Mouse (Mus musculus): ENCODE results near the gene Gtf2i. TPM values are rescaled to one million over a fixed set of nuclear protein-coding genes. Genes with fewer than 3 reads are reported as not detected.
"Not testable (repeated sequence)": the region's sequence is repeated elsewhere in the genome, so short reads cannot be mapped to it uniquely, and the experiment has no call there.

Gene Gtf2i
- polyA plus RNA-seq, 1 experiment from 2014 or later = 211 TPM

- H3K27me3 ChIP-seq (ENCODE audit: control insufficient read depth, insufficient read depth, low read length) = no peaks in the 10 kb centered on the region
- 80% methylated on average over 8 of the region's 8 CpGs for whole genome bisulfite sequencing
Measured at GRCm38 (mm10) chr5:134344076-134344475, 29.5 kb upstream of the Gtf2i start.

GRCm38 (mm10) chr5:134343530-134343929 lies 29.0 kb upstream of the Gtf2i start:
- not testable (repeated sequence) for H3K9me3 ChIP-seq (ENCODE audit: control insufficient read depth, low read length); H3K27me3 ChIP-seq (ENCODE audit: control insufficient read depth, insufficient read depth, low read length); ATAC-seq (ENCODE audit: insufficient number of reproducible peaks, low FRiP score, low TSS enrichment, low read depth); H3K4me3 ChIP-seq (ENCODE audit: low read depth, low read length); DNase-seq (ENCODE audit: low spot score); H3K27ac ChIP-seq (replicated peaks; ENCODE audit: low read depth, low read length); H3K9ac ChIP-seq (ENCODE audit: low read length); H3K4me1 ChIP-seq (ENCODE audit: control insufficient read depth, insufficient read depth, low read length); H3K4me2 ChIP-seq (ENCODE audit: low read depth, severe bottlenecking); H3K36me3 ChIP-seq (ENCODE audit: control insufficient read depth, insufficient read depth, low read length)
- WGBS = 93% methylated on average over 3 of the region's 4 CpGs

More at GRCm38 (mm10) chr5:134344076-134344475, 29.5 kb upstream of the Gtf2i start:
- H3K4me2 ChIP-seq (ENCODE audit: low read depth, severe bottlenecking) = no peak overlapping the region
- H3K36me3 ChIP-seq (ENCODE audit: control insufficient read depth, insufficient read depth, low read length) = no peaks in the 10 kb centered on the region
- H3K4me1 ChIP-seq (ENCODE audit: control insufficient read depth, insufficient read depth, low read length) = no peaks in the 10 kb centered on the region
- DNase-seq (ENCODE audit: low spot score) = no peak
- no peaks in the 10 kb centered on the region for H3K9me3 ChIP-seq (ENCODE audit: control insufficient read depth, low read length)
- no peak overlapping the region for H3K4me3 ChIP-seq (ENCODE audit: low read depth, low read length)
- H3K9ac ChIP-seq (ENCODE audit: low read length) = no peak overlapping the region
- H3K27ac ChIP-seq (replicated peaks; ENCODE audit: low read depth, low read length) = no peak overlapping the region
- ATAC-seq (ENCODE audit: insufficient number of reproducible peaks, low FRiP score, low TSS enrichment, low read depth) = no peak

- Histone ChIP-seq H3K4me2 (ENCODE audit: low read depth, severe bottlenecking) (no peak overlapping the region), H3K27ac (replicated peaks; ENCODE audit: low read depth, low read length) (no peak overlapping the region)
- ATAC-seq (ENCODE audit: insufficient number of reproducible peaks, low FRiP score, low TSS enrichment, low read depth) = no peak
Measured at GRCm38 (mm10) chr5:134342503-134343205, 28.1 kb upstream of the Gtf2i start.

GRCm38 (mm10) chr5:134341721-134342120 lies 27.2 kb upstream of the Gtf2i start:
- no peak for DNase-seq (ENCODE audit: low spot score)
- H3K9me3 ChIP-seq (ENCODE audit: control insufficient read depth, low read length) = no peaks in the 10 kb centered on the region
- no peak overlapping the region for H3K4me2 ChIP-seq (ENCODE audit: low read depth, severe bottlenecking)
- no peaks in the 10 kb centered on the region for H3K36me3 ChIP-seq (ENCODE audit: control insufficient read depth, insufficient read depth, low read length)
- no peak overlapping the region for H3K9ac ChIP-seq (ENCODE audit: low read length)
- no peak overlapping the region for H3K4me3 ChIP-seq (ENCODE audit: low read depth, low read length)
- no peak for ATAC-seq (ENCODE audit: insufficient number of reproducible peaks, low FRiP score, low TSS enrichment, low read depth)
- no peak overlapping the region for H3K27ac ChIP-seq (replicated peaks; ENCODE audit: low read depth, low read length)
- 94% methylated on average over 5 of the region's 5 CpGs for WGBS
- no peaks in the 10 kb centered on the region for H3K27me3 ChIP-seq (ENCODE audit: control insufficient read depth, insufficient read depth, low read length)
- no peaks in the 10 kb centered on the region for H3K4me1 ChIP-seq (ENCODE audit: control insufficient read depth, insufficient read depth, low read length)

More at GRCm38 (mm10) chr5:134342503-134343205, 28.1 kb upstream of the Gtf2i start:
- DNase-seq (ENCODE audit: low spot score) = no peak
- Histone ChIP-seq H3K9me3 (ENCODE audit: control insufficient read depth, low read length) (no peaks in the 10 kb centered on the region), H3K4me1 (ENCODE audit: control insufficient read depth, insufficient read depth, low read length) (no peaks in the 10 kb centered on the region), H3K4me3 (ENCODE audit: low read depth, low read length) (no peak overlapping the region), H3K36me3 (ENCODE audit: control insufficient read depth, insufficient read depth, low read length) (no peaks in the 10 kb centered on the region), H3K9ac (ENCODE audit: low read length) (no peak overlapping the region), H3K27me3 (ENCODE audit: control insufficient read depth, insufficient read depth, low read length) (no peaks in the 10 kb centered on the region)
- WGBS = 83% methylated on average over 18 of the region's 18 CpGs

GRCm38 (mm10) chr5:134341321-134341720 lies 26.8 kb upstream of the Gtf2i start:
- DNase-seq (ENCODE audit: low spot score) (no peak), ATAC-seq (ENCODE audit: insufficient number of reproducible peaks, low FRiP score, low TSS enrichment, low read depth) (no peak)
- Histone ChIP-seq H3K4me3 (ENCODE audit: low read depth, low read length) (no peak overlapping the region), H3K4me2 (ENCODE audit: low read depth, severe bottlenecking) (no peak overlapping the region), H3K27ac (replicated peaks; ENCODE audit: low read depth, low read length) (no peak overlapping the region), H3K27me3 (ENCODE audit: control insufficient read depth, insufficient read depth, low read length) (no peaks in the 10 kb centered on the region), H3K9me3 (ENCODE audit: control insufficient read depth, low read length) (no peaks in the 10 kb centered on the region), H3K9ac (ENCODE audit: low read length) (no peak overlapping the region), H3K4me1 (ENCODE audit: control insufficient read depth, insufficient read depth, low read length) (no peaks in the 10 kb centered on the region), H3K36me3 (ENCODE audit: control insufficient read depth, insufficient read depth, low read length) (no peaks in the 10 kb centered on the region)
- WGBS = 74% methylated on average over 10 of the region's 10 CpGs

GRCm38 (mm10) chr5:134340101-134340522 lies 25.6 kb upstream of the Gtf2i start:
- Histone ChIP-seq H3K9ac (ENCODE audit: low read length) (no peak overlapping the region), H3K4me2 (ENCODE audit: low read depth, severe bottlenecking) (no peak overlapping the region), H3K9me3 (ENCODE audit: control insufficient read depth, low read length) (no peaks in the 10 kb centered on the region), H3K27me3 (ENCODE audit: control insufficient read depth, insufficient read depth, low read length) (no peaks in the 10 kb centered on the region), H3K4me1 (ENCODE audit: control insufficient read depth, insufficient read depth, low read length) (no peaks in the 10 kb centered on the region), H3K4me3 (ENCODE audit: low read depth, low read length) (no peak overlapping the region), H3K36me3 (ENCODE audit: control insufficient read depth, insufficient read depth, low read length) (no peaks in the 10 kb centered on the region), H3K27ac (replicated peaks; ENCODE audit: low read depth, low read length) (no peak overlapping the region)
- no peak for ATAC-seq (ENCODE audit: insufficient number of reproducible peaks, low FRiP score, low TSS enrichment, low read depth)
- DNase-seq (ENCODE audit: low spot score) = no peak
- WGBS = 42% methylated on average over 6 of the region's 6 CpGs

- not testable (repeated sequence) for ATAC-seq (ENCODE audit: insufficient number of reproducible peaks, low FRiP score, low TSS enrichment, low read depth); H3K36me3 ChIP-seq (ENCODE audit: control insufficient read depth, insufficient read depth, low read length); H3K4me2 ChIP-seq (ENCODE audit: low read depth, severe bottlenecking); H3K27me3 ChIP-seq (ENCODE audit: control insufficient read depth, insufficient read depth, low read length); DNase-seq (ENCODE audit: low spot score); H3K27ac ChIP-seq (replicated peaks; ENCODE audit: low read depth, low read length); H3K9ac ChIP-seq (ENCODE audit: low read length); H3K9me3 ChIP-seq (ENCODE audit: control insufficient read depth, low read length); H3K4me1 ChIP-seq (ENCODE audit: control insufficient read depth, insufficient read depth, low read length); H3K4me3 ChIP-seq (ENCODE audit: low read depth, low read length)
- 51% methylated on average over 2 of the region's 2 CpGs for WGBS
Measured at GRCm38 (mm10) chr5:134337012-134337411, 22.5 kb upstream of the Gtf2i start.

- no peak overlapping the region for H3K9ac ChIP-seq (ENCODE audit: low read length)
- ATAC-seq (ENCODE audit: insufficient number of reproducible peaks, low FRiP score, low TSS enrichment, low read depth) (no peak), DNase-seq (ENCODE audit: low spot score) (no peak)
- no peaks in the 10 kb centered on the region for H3K9me3 ChIP-seq (ENCODE audit: control insufficient read depth, low read length)
- H3K27me3 ChIP-seq (ENCODE audit: control insufficient read depth, insufficient read depth, low read length) = no peaks in the 10 kb centered on the region
- H3K36me3 ChIP-seq (ENCODE audit: control insufficient read depth, insufficient read depth, low read length) = no peaks in the 10 kb centered on the region
- H3K27ac ChIP-seq (replicated peaks; ENCODE audit: low read depth, low read length) = no peak overlapping the region
- H3K4me2 ChIP-seq (ENCODE audit: low read depth, severe bottlenecking) = no peak overlapping the region
- H3K4me3 ChIP-seq (ENCODE audit: low read depth, low read length) = no peak overlapping the region
- no peaks in the 10 kb centered on the region for H3K4me1 ChIP-seq (ENCODE audit: control insufficient read depth, insufficient read depth, low read length)
- WGBS = 50% methylated on average over 8 of the region's 8 CpGs
Measured at GRCm38 (mm10) chr5:134332743-134333142, 18.2 kb upstream of the Gtf2i start.

GRCm38 (mm10) chr5:134330082-134330481 lies 15.5 kb upstream of the Gtf2i start:
- H3K4me2 ChIP-seq (ENCODE audit: low read depth, severe bottlenecking) = no peak overlapping the region
- no peak for ATAC-seq (ENCODE audit: insufficient number of reproducible peaks, low FRiP score, low TSS enrichment, low read depth)
- WGBS = 88% methylated on average over 2 of the region's 2 CpGs

More at GRCm38 (mm10) chr5:134330082-134330481, 15.5 kb upstream of the Gtf2i start:
- Histone ChIP-seq H3K9ac (ENCODE audit: low read length) (no peak overlapping the region), H3K4me3 (ENCODE audit: low read depth, low read length) (no peak overlapping the region), H3K27me3 (ENCODE audit: control insufficient read depth, insufficient read depth, low read length) (no peaks in the 10 kb centered on the region), H3K4me1 (ENCODE audit: control insufficient read depth, insufficient read depth, low read length) (no peaks in the 10 kb centered on the region), H3K27ac (replicated peaks; ENCODE audit: low read depth, low read length) (no peak overlapping the region), H3K36me3 (ENCODE audit: control insufficient read depth, insufficient read depth, low read length) (no peaks in the 10 kb centered on the region), H3K9me3 (ENCODE audit: control insufficient read depth, low read length) (no peaks in the 10 kb centered on the region)
- DNase-seq (ENCODE audit: low spot score) = no peak

Data from limb, embryonic 11.5 days (tissue).